Mouse (Mus musculus) stomach, postnatal 0 days (tissue): ENCODE measurements around the gene Icam5. TPM values are rescaled to one million over a fixed set of nuclear protein-coding genes. Genes with fewer than 3 reads are reported as not detected.
"Not testable (repeated sequence)": the region's sequence is repeated elsewhere in the genome, so short reads cannot be mapped to it uniquely, and the experiment has no call there.

Experiments used
- ATAC-seq: fragments of 200-750 bp; cut with Nextera tagmentation; 2 replicates; pipeline ENCODE4 v1.8.0; 2017; ENCODE audit not compliant: low FRiP score, low TSS enrichment
- DNase-seq: peaks from one replicate; pipeline ENCODE4 v3.0.0-alpha.2; 2016; ENCODE audit warnings: low spot score
- H3K27ac ChIP-seq: fragments of 300-500 bp; sonication (generic); replicated peaks from 2 replicates; pipeline ENCODE4 v1.5.1; 2014; ENCODE audit warnings: mild to moderate bottlenecking, control low read depth
- H3K27me3 ChIP-seq: fragments of 300-500 bp; sonication (generic); 2 replicates; pipeline ENCODE4 v1.6.1; 2014; ENCODE audit warnings: low read length; ENCODE audit not compliant: control insufficient read depth, insufficient read depth
- H3K36me3 ChIP-seq: fragments of 300-500 bp; sonication (generic); 2 replicates; pipeline ENCODE4 v1.6.1; 2014; ENCODE audit warnings: low read length, mixed read lengths; ENCODE audit not compliant: control insufficient read depth, insufficient read depth
- H3K4me1 ChIP-seq: fragments of 300-500 bp; sonication (generic); replicated peaks from 2 replicates; pipeline ENCODE4 v1.6.1; 2014; ENCODE audit warnings: antibody characterized with exemption; ENCODE audit not compliant: control insufficient read depth, insufficient read depth
- H3K4me2 ChIP-seq: fragments of 300-500 bp; sonication (generic); replicated peaks from 2 replicates; pipeline ENCODE4 v1.6.1; 2014; ENCODE audit warnings: low read depth, mild to moderate bottlenecking, control low read depth, moderate library complexity
- H3K4me3 ChIP-seq: fragments of 300-500 bp; sonication (generic); 2 replicates; pipeline ENCODE4 v1.5.1; 2014; ENCODE audit warnings: low read depth, low read length, control low read depth
- H3K9ac ChIP-seq: fragments of 300-500 bp; sonication (generic); 2 replicates; pipeline ENCODE4 v1.6.1; 2014; ENCODE audit warnings: mild to moderate bottlenecking, low read length, control low read depth, mixed read lengths
- H3K9me3 ChIP-seq: fragments of 300-500 bp; sonication (generic); 2 replicates; pipeline ENCODE4 v1.6.1; 2016; ENCODE audit warnings: low read length; ENCODE audit not compliant: control insufficient read depth
- CTCF ChIP-seq: IDR thresholded peaks from 2 replicates; pipeline ENCODE4 v1.5.1; 2016; ENCODE audit warnings: antibody characterized with exemption, low read depth, mild to moderate bottlenecking, moderate library complexity
- EP300 ChIP-seq: optimal IDR thresholded peaks from 2 replicates; pipeline ENCODE3; 2016; ENCODE audit warnings: antibody characterized with exemption
- WGBS: fragments of 180-500 bp; shearing (Covaris S2); extraction: QIAGEN DNeasy Blood & Tissue Kit; methylation state at CpG from one replicate; pipeline ENCODE4 v1.1.7; 2014; 5-methylcytosine and 5-hydroxymethylcytosine counted together
- polyA plus RNA-seq: library from polyadenylated mRNA; unstranded; fragments of >200 nt; fragmentation: Nextera tagmentation; extraction: Ambion mirVana; gene quantifications from 2 replicates; pipeline ENCODE4 v1.2.1, GENCODE M21; 2015

The Icam5 gene
- polyA plus RNA-seq, 1 experiment from 2014 or later, result 0.27 TPM

DNA sequence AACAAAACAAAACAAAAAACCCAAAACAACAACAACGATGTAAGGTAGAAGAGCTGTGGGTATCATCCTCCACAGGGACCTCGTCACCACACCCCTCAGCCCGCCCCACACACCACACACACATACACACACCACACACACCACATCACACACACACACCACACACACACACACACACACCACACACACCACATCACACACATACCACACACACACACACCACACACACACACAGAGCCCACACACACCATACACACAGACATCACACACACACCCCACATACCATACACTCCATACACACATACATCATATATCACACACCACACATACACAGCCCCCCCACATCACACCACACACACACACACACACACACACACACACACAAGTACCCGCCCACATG is 40.3 kb upstream of the Icam5 start:
- no peaks in the 10 kb centered on the region for H3K36me3 ChIP-seq
- H3K27me3 ChIP-seq, result no peaks in the 10 kb centered on the region
- DNase-seq (no peak), ATAC-seq (no peak)
- H3K9ac ChIP-seq, result no peak overlapping the region
- WGBS, result 94% methylated on average over 4 of the region's 4 CpGs
- H3K9me3 ChIP-seq, result no peaks in the 10 kb centered on the region
- H3K27ac ChIP-seq, result no peak overlapping the region
- TF ChIP-seq EP300 (no peak), CTCF (no peak)
- H3K4me3 ChIP-seq, result no peak overlapping the region
- H3K4me2 ChIP-seq, result no peak overlapping the region
- H3K4me1 ChIP-seq, result no peaks in the 10 kb centered on the region

DNA sequence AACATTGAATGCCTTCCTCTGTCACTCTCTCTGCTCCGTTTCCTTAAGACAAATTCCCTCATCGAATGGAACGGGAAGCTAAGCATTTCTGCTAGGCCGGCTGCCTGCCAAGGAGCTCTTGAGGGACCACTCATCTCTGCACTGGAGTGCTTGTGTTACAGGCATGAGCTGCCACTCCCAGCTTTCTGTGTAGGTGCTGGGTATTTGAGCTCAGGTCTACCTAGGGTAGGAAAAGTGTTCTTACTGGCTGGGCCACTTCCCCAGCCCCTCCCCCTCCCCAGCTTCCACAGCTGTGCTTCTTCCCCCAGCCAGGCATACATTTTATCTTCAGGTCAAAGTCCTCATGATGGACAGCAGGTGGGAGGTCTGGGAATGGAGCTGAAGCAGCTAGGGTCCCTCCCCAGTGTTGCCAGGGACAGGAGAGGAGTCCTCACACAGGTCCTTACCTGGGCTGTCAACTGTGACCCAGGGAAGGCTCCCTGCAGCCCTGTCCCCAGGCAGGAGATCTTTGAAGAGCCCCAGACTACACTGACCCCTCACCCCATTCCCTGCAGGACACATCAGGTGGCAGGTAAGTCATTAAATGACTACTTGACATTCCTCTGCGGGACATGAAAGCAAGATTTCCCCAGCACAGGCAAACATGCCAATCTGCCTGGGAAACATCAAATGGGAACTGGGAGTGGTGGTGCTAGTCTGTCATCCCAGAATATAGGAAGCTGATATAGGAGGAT is 38.5 kb upstream of the Icam5 start:
- Histone ChIP-seq H3K4me1 (no peaks in the 10 kb centered on the region), H3K36me3 (no peaks in the 10 kb centered on the region), H3K27ac (no peak overlapping the region), H3K4me3 (no peak overlapping the region), H3K9me3 (no peaks in the 10 kb centered on the region), H3K27me3 (no peaks in the 10 kb centered on the region), H3K4me2 (no peak overlapping the region), H3K9ac (no peak overlapping the region)
- no peak for ATAC-seq
- 28% methylated on average over 5 of the region's 5 CpGs for WGBS
- TF ChIP-seq CTCF, result no peak
- TF ChIP-seq EP300, result no peak
- DNase-seq, result peak; percentile 29

DNA sequence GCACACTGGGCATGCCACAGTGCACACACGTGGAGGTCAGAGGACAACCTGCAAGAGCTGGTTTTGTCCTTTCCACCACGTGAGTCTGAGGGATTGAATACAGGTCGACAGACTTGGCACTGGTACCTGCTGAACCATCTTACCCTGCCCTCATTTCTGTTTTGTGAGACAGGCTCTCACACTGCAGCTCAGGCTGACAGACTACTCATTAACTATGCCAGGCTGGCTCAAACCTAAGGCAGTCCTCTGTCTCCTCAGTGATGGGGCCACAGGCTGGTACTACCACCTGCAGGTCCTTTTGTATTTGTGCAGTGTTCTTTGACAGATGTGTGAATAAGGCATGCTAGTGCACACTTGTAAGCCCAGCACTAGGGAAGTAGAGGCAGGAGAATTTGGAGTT is 36.8 kb upstream of the Icam5 start:
- H3K4me1 ChIP-seq, result no peaks in the 10 kb centered on the region
- DNase-seq, result no peak
- ATAC-seq, result no peak
- H3K27me3 ChIP-seq, result no peaks in the 10 kb centered on the region
- H3K9me3 ChIP-seq, result no peaks in the 10 kb centered on the region
- no peak overlapping the region for H3K9ac ChIP-seq
- no peak overlapping the region for H3K4me2 ChIP-seq
- no peak overlapping the region for H3K27ac ChIP-seq
- TF ChIP-seq EP300 (no peak), CTCF (peak; percentile 33)
- no peaks in the 10 kb centered on the region for H3K36me3 ChIP-seq
- H3K4me3 ChIP-seq, result no peak overlapping the region
- 70% methylated on average over 3 of the region's 3 CpGs for WGBS

DNA sequence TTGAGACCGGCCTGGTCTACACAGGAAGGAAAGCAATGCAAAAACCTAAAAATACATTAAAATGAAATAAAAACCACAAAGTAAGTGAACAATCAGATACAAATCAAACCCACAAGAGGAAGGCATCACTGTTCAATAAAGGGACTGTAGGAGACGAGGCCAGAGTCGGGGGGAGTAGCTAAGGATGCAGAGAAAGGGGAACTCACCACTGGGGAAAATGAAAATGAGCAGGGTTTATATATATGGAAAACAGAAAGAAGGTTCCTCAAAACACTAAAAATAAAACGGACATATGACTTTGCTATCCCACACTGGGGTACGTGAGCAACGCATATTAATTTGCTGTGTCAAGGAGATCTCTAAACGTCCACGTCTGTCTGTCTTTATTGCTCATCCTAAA is 34.8 kb upstream of the Icam5 start:
- H3K9ac ChIP-seq, result no peak overlapping the region
- no peak for TF ChIP-seq CTCF
- TF ChIP-seq EP300, result no peak
- H3K4me3 ChIP-seq, result no peak overlapping the region
- no peaks in the 10 kb centered on the region for H3K27me3 ChIP-seq
- H3K4me2 ChIP-seq, result no peak overlapping the region
- no peak for ATAC-seq
- H3K9me3 ChIP-seq, result no peaks in the 10 kb centered on the region
- no peaks in the 10 kb centered on the region for H3K4me1 ChIP-seq
- H3K27ac ChIP-seq, result no peak overlapping the region
- no peaks in the 10 kb centered on the region for H3K36me3 ChIP-seq
- DNase-seq, result no peak
- WGBS, result 84% methylated on average over 8 of the region's 8 CpGs

DNA sequence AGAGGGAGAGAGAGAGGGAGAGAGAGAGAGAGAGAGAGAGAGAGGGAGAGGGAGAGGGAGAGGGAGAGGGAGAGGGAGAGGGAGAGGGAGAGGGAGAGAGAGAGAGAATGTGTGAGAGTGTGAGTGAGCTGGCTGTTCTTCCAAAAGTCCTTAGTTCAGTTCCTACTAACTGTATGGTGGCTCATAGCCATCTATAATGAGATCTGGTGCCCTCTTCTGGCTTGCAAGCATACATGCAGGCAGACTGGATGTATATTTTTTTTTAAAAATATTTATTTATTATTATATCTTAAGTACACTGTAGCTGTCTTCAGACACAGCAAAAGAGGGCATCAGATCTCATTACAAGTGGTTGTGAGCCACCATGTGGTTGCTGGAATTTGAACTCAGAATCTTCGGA is 33.5 kb upstream of the Icam5 start:
- H3K36me3 ChIP-seq, H3K9me3 ChIP-seq, H3K27ac ChIP-seq, DNase-seq, H3K4me2 ChIP-seq, H3K4me1 ChIP-seq, H3K27me3 ChIP-seq, H3K9ac ChIP-seq, ATAC-seq, H3K4me3 ChIP-seq: not testable (repeated sequence)
- 54% methylated on average over 1 of the region's 1 CpGs for WGBS
- peak; percentile 74 for TF ChIP-seq CTCF

DNA sequence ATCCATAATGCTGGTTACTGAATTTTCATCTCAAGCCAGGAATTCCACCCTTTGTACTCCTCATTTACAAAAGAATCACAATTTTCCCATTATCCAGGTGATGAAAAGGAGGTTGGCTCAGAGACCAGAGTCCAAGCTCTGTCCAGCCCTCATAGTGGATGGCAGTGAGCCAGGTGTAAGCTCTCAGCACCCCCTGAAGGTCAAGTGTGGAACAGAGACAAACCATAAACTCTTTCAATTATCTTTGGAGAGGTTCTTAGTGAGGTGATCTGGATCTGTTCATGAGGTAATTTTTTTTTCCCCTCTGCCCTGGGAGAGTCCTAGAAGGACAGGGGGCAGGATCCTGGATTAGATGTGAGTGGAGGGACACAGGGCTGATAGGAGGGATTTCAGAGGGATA is 31.1 kb upstream of the Icam5 start:
- Histone ChIP-seq H3K4me1 (no peaks in the 10 kb centered on the region), H3K36me3 (no peaks in the 10 kb centered on the region), H3K4me2 (no peak overlapping the region), H3K27ac (no peak overlapping the region), H3K9ac (no peak overlapping the region), H3K9me3 (no peaks in the 10 kb centered on the region), H3K27me3 (no peaks in the 10 kb centered on the region), H3K4me3 (no peak overlapping the region)
- ATAC-seq (no peak), DNase-seq (peak; percentile 26)
- no peak for TF ChIP-seq EP300
- TF ChIP-seq CTCF, result peak; percentile 66
